Mouse (Mus musculus): ENCODE data around the gene Gm20489.
A peak's percentile ranks its signal among the peaks of the same experiment; 100 is the strongest.

Gm20489 gene

GRCm38 (mm10) chrX:101260441-101261325 is 8.1 kb downstream of the Gm20489 start:
- DNase-seq (ENCODE audit: low spot score) = no peak

DNA sequence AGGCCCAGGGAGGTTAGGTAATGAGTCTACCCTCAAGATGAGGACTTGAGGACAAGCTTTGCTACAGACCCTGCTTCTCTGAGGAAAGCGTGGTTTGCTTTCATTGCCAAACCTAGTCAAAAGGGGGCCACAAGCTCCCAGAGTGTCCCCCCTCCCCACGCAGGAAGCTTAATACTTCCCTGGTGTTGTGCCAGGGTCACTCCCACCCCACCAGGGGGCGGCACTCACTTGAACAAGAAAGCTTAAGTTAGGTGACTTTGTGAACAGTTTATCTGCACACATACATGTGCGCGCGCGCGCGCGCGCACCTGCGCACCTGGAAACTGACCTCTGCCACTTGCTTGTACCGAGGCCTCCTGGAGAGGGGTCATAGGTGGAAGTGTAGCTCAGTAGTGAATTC is 12.2 kb downstream of the Gm20489 start:
- no peak for DNase-seq (ENCODE audit: low spot score)

GRCm38 (mm10) chrX:101254740-101255139 is 14.1 kb downstream of the Gm20489 start:
- DNase-seq (ENCODE audit: low spot score) = no peak

GRCm38 (mm10) chrX:101253952-101254729 is 14.7 kb downstream of the Gm20489 start, which contains the start of gene Foxo4:
TSS of gene Foxo4 (plus strand) at chrX:101254528.
- peak; percentile 35 for DNase-seq (ENCODE audit: low spot score)

GRCm38 (mm10) chrX:101245011-101245410 is 23.8 kb downstream of the Gm20489 start:
- DNase-seq (ENCODE audit: low spot score) = no peak

DNA sequence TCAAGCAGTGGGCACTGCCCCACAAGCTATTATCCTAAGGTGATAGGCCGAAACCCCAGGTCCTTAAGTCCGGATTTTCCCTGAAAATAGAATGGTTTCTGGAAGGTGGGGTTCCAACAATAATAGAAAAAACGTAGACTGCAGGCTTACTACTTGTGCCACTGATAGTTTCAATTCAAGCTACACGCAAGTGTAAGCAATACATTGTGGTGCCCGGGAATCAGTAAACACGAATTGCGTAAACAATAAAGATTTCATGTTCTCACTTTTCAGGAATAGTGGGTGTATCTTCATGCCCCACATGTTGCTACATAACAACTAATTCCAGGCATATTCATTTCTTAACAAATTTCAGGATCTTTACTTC is 46.0 kb downstream of the Gm20489 start:
- no peak for DNase-seq (ENCODE audit: low spot score)

- DNase-seq (ENCODE audit: low spot score) = peak; percentile 53
Observed at GRCm38 (mm10) chrX:101221834-101222795, 46.7 kb downstream of the Gm20489 start, which contains the start of gene Snx12. TSS of gene Snx12 (minus strand) at chrX:101222563.
